Mouse (Mus musculus): Measurements from ENCODE around the gene Ephb4. TPM values are rescaled to one million over a fixed set of nuclear protein-coding genes. Genes with fewer than 3 reads are reported as not detected.

The Ephb4 gene
- polyA plus RNA-seq, 1 experiment from 2014 or later, result 6.1 TPM

DNA sequence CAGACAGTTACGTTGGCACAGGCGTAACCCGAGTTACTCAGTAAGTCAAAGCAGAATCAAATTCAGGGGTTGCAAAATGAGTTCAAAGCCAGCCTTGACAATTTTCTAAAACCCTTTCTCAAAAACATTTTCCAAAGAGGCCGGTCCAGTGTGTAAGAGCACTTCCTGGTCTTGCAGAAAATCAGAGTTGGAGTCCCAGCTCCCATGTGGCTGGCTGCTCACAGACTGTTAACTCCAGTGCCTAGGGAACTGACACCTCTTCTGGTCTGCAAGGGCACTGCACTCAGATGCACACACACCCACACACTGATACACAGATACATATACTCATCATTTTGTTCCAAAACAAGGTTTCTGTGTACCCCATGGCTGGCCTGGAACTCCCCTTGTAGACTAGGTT is 41.6 kb upstream of the Ephb4 start:
- Histone ChIP-seq H3K36me3 (ENCODE audit: control insufficient read depth, insufficient read depth) (no peaks in the 10 kb centered on the region), H3K4me1 (replicated peaks; ENCODE audit: control insufficient read depth, insufficient read depth, low read length) (peaks cover 29% of the 10 kb centered on the region), H3K9me3 (ENCODE audit: control insufficient read depth, low read length) (no peaks in the 10 kb centered on the region), H3K27me3 (replicated peaks; ENCODE audit: control insufficient read depth, insufficient read depth, low read length) (no peaks in the 10 kb centered on the region), H3K4me2 (ENCODE audit: low read length) (peak overlapping the region; percentile 66), H3K9ac (replicated peaks; ENCODE audit: low read depth, low read length) (peak overlapping the region; percentile 98; the same call in 1 of the 2 replicates), H3K27ac (ENCODE audit: low read length) (peak overlapping the region; percentile 95), H3K4me3 (replicated peaks; ENCODE audit: low read length) (peak overlapping the region; percentile 86)
- ATAC-seq, result no peak
- 96% methylated on average over 4 of the region's 4 CpGs for WGBS

DNA sequence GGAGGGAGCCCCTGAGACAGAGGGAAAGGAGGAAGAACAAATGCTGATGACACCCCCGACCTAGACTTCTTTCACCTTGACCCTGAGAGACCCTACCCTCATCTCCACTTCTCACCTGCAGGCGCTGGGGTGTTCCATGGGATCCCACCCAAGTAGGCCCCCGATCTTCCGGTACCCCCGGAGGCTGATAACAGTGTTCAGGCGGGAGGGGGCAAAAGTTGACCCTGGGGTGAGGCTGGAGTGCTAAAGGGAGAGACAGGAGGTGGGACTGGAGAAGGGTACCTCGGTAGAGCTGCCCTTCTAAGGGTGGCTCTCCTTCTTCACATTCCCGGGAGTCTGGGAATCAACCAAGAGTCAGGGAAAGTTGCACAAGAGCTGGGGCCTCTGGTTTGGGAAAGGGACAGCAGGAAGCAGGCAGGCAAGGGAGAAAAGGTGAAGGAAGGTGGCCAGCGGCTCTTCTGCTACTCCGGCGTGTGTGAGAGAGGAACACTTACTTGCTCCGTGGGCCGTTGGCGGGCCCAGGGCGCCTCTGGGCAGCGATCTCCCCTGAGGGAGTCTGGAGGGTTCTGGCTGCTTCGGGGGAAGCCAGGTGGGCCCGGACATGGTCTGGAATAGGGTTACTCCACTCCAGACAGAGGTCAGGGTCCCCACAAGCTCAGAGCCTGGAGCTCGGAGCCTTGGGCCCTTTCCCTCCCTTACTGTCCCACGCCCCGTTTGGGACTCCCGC is 36.3 kb upstream of the Ephb4 start:
- Histone ChIP-seq H3K27me3 (replicated peaks; ENCODE audit: control insufficient read depth, insufficient read depth, low read length) (no peaks in the 10 kb centered on the region), H3K4me1 (replicated peaks; ENCODE audit: control insufficient read depth, insufficient read depth, low read length) (peaks cover 24% of the 10 kb centered on the region), H3K4me2 (ENCODE audit: low read length) (peak overlapping the region; percentile 61), H3K36me3 (ENCODE audit: control insufficient read depth, insufficient read depth) (peaks cover under 1% of the 10 kb centered on the region; the same call in 1 of the 2 replicates), H3K4me3 (replicated peaks; ENCODE audit: low read length) (peak overlapping the region; percentile 40), H3K9ac (replicated peaks; ENCODE audit: low read depth, low read length) (peak overlapping the region; percentile 61), H3K27ac (ENCODE audit: low read length) (no peak overlapping the region), H3K9me3 (ENCODE audit: control insufficient read depth, low read length) (no peaks in the 10 kb centered on the region)
- peak; percentile 45 for ATAC-seq
- 2% methylated on average over 22 of the region's 22 CpGs for WGBS

DNA sequence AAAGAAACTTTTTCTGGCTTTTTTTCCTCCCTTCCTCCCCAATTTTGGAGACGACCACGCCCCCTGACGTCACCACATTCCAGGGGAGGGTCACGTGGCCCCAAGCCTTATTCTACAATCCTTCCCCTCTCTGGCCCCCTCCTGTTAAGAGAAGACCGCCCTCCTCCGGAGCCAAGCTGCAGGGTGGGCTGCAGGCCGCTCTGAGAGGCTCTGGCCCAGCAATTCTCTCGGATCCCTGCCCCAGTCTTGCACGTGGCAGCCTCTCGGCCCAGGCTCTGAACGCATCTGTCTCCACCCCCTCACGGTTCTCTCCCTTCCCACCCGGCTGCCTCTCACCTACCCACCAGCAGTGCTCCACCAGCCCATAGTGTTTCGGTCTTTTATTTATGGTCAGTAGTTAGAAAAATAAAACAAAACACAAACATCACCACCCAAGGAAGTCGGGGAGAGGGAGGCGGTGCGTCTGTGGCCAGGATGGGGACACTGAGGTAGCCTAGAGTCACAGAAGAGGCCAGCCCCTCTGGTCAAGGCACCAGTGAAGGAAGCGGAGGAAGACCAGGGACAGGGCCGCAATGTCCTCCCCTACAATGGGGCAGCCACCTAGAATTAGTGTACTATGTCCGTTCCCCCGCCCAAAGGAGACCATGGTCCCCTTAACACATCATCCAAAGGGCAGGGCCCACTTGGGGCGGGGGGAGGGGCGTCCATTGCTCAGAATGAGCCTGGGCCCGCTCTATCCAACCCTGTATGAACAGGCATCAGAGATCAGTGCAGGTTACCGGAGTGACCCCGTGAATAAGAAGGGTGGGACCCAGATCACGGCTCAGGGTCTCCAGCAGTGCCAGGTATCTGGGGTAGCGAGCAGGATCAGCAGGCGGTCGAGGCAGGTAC is 35.5 kb upstream of the Ephb4 start, which contains the start of gene Trip6:
Gene Trip6 (minus strand): TSS at position 212 of the 891 bp plus-strand sequence.
- H3K27ac ChIP-seq (ENCODE audit: low read length), result peak within 1 kb of the TSS; percentile 51; the same call in 1 of the 2 replicates
- H3K9me3 ChIP-seq (ENCODE audit: control insufficient read depth, low read length), result no peaks in the 10 kb centered on the region
- no peaks in the 10 kb centered on the region for H3K27me3 ChIP-seq (replicated peaks; ENCODE audit: control insufficient read depth, insufficient read depth, low read length)
- peak; percentile 90 for ATAC-seq
- 15% methylated on average over 30 of the region's 30 CpGs for WGBS
- peak within 1 kb of the TSS; percentile 40 for H3K4me3 ChIP-seq (replicated peaks; ENCODE audit: low read length)
- H3K36me3 ChIP-seq (ENCODE audit: control insufficient read depth, insufficient read depth), result peaks cover 2% of the 10 kb centered on the region; the same call in 1 of the 2 replicates
- peak within 1 kb of the TSS; percentile 61 for H3K4me2 ChIP-seq (ENCODE audit: low read length)
- H3K9ac ChIP-seq (replicated peaks; ENCODE audit: low read depth, low read length), result peak within 1 kb of the TSS; percentile 61
- H3K4me1 ChIP-seq (replicated peaks; ENCODE audit: control insufficient read depth, insufficient read depth, low read length), result peaks cover 24% of the 10 kb centered on the region

DNA sequence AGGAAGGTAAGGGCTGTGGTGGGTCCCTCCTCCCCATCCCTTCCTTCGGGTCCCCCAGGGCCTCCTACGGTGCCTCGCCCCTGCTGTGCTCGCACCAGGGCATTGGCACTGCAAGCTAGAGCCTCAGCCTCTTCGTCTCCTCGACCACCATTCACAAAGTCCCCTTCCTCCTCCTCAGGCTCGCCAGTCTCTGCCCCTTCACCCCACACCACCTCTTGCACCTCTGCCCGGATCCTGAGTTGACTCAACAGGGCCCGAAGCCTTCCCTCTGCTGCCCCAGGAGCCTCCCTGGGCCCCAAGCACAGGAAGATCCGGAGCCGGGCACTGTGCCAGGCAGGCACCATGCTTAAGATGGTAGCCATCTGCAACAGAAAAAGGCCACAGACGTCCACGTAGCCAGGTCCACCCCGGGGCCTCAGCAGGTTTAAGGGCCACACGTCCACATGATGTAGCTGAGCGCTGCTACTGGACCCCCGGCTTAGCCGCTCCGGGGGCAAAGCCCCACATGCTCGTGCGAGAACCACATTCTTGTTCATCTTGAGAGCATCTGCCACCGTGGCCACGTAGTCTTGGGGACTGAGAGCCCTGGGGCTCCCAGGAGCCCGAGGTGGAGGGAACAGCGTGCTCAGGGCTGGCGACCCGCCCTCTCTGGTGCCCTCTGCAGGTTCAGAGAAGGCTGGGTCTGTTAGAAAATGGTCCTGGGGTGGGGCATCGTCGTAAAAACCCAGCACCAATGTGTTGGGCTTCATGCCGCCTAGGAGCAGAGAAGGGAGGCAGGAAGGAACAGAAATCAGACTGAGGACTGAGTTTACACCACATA is 34.6 kb upstream of the Ephb4 start:
- WGBS, result 37% methylated on average over 27 of the region's 30 CpGs
- Histone ChIP-seq H3K27ac (ENCODE audit: low read length) (no peak overlapping the region), H3K4me2 (ENCODE audit: low read length) (no peak overlapping the region), H3K4me3 (replicated peaks; ENCODE audit: low read length) (no peak overlapping the region), H3K27me3 (replicated peaks; ENCODE audit: control insufficient read depth, insufficient read depth, low read length) (no peaks in the 10 kb centered on the region), H3K9me3 (ENCODE audit: control insufficient read depth, low read length) (no peaks in the 10 kb centered on the region), H3K4me1 (replicated peaks; ENCODE audit: control insufficient read depth, insufficient read depth, low read length) (peaks cover 24% of the 10 kb centered on the region), H3K36me3 (ENCODE audit: control insufficient read depth, insufficient read depth) (peaks cover 2% of the 10 kb centered on the region; the same call in 1 of the 2 replicates), H3K9ac (replicated peaks; ENCODE audit: low read depth, low read length) (0 out of 2 replicates have a peak overlapping the region, but pooled peaks have one; percentile 16)
- ATAC-seq, result no peak

DNA sequence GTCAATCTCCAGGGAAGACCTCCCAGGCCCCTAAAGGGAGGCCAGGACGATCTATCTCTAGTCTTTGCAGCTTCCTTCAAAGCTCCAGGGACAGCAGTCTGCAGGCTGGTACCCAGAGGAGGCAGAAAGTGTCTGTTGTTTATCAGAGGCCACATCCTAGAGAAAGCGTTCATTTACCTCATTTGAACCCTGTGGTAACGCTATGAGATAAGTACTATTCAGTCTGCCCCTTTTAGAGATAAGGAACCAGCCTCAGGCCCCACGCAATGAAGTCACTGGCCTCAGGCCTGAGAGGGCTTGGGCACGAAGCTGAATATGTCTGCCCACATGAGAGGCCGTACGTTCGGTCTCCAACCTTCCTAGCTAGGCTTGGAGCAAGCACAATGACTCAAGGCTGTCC is 32.5 kb upstream of the Ephb4 start:
- Histone ChIP-seq H3K27ac (ENCODE audit: low read length) (no peak overlapping the region), H3K9ac (replicated peaks; ENCODE audit: low read depth, low read length) (no peak overlapping the region), H3K4me3 (replicated peaks; ENCODE audit: low read length) (no peak overlapping the region), H3K27me3 (replicated peaks; ENCODE audit: control insufficient read depth, insufficient read depth, low read length) (no peaks in the 10 kb centered on the region), H3K9me3 (ENCODE audit: control insufficient read depth, low read length) (no peaks in the 10 kb centered on the region), H3K4me1 (replicated peaks; ENCODE audit: control insufficient read depth, insufficient read depth, low read length) (peaks cover 24% of the 10 kb centered on the region), H3K4me2 (ENCODE audit: low read length) (no peak overlapping the region), H3K36me3 (ENCODE audit: control insufficient read depth, insufficient read depth) (peaks cover 2% of the 10 kb centered on the region; the same call in 1 of the 2 replicates)
- WGBS, result 87% methylated on average over 8 of the region's 8 CpGs
- no peak for ATAC-seq

DNA sequence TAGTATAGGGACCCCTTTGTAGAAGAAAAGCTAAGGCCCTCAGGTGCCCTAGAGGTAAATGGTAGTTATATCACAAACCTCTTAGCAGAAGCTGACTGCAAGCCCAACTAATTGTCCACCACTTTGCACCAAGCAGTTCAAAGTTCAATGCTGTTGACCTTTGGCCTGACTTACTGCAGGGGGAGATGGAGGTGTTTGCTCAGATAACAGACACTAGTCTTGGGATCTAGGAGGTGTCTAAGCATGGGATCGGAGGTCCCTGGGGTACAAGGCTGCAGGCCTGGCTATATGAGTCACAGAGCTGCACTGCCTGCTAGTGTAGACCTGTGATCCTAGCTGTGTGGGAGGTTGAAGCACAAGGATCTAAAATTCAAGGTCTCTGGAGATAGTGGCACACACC is 31.3 kb upstream of the Ephb4 start:
- WGBS, result 92% methylated on average over 1 of the region's 1 CpGs
- H3K4me2 ChIP-seq (ENCODE audit: low read length), result no peak overlapping the region
- H3K4me1 ChIP-seq (replicated peaks; ENCODE audit: control insufficient read depth, insufficient read depth, low read length), result peaks cover 20% of the 10 kb centered on the region
- ATAC-seq, result no peak
- no peak overlapping the region for H3K9ac ChIP-seq (replicated peaks; ENCODE audit: low read depth, low read length)
- H3K27me3 ChIP-seq (replicated peaks; ENCODE audit: control insufficient read depth, insufficient read depth, low read length), result no peaks in the 10 kb centered on the region
- no peaks in the 10 kb centered on the region for H3K9me3 ChIP-seq (ENCODE audit: control insufficient read depth, low read length)
- H3K27ac ChIP-seq (ENCODE audit: low read length), result no peak overlapping the region
- peaks cover 2% of the 10 kb centered on the region; the same call in 1 of the 2 replicates for H3K36me3 ChIP-seq (ENCODE audit: control insufficient read depth, insufficient read depth)
- no peak overlapping the region for H3K4me3 ChIP-seq (replicated peaks; ENCODE audit: low read length)

DNA sequence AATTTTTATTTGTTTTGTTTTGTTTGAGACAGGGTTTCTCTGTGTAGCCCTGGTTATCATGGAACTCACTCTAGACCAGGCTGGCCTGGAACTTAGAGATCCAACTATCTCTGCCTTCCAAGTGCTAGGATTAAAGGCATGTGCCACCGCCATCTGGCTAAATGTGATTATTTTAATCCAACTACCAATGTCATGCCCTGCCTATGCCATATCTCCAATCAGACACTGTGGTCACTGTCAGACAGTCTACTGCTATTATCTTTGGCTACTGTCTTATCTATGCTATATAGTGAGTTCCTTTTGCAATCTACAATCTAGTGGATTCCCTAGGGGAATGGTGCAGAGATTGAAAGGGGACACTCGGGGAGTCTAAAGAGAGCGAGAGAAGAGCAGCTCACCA is 28.9 kb upstream of the Ephb4 start:
- Histone ChIP-seq H3K9me3 (ENCODE audit: control insufficient read depth, low read length) (no peaks in the 10 kb centered on the region), H3K27ac (ENCODE audit: low read length) (no peak overlapping the region), H3K4me1 (replicated peaks; ENCODE audit: control insufficient read depth, insufficient read depth, low read length) (no peaks in the 10 kb centered on the region), H3K27me3 (replicated peaks; ENCODE audit: control insufficient read depth, insufficient read depth, low read length) (no peaks in the 10 kb centered on the region), H3K9ac (replicated peaks; ENCODE audit: low read depth, low read length) (no peak overlapping the region), H3K4me3 (replicated peaks; ENCODE audit: low read length) (no peak overlapping the region), H3K4me2 (ENCODE audit: low read length) (no peak overlapping the region), H3K36me3 (ENCODE audit: control insufficient read depth, insufficient read depth) (peaks cover 2% of the 10 kb centered on the region; the same call in 1 of the 2 replicates)
- WGBS, result 100% methylated on average over 3 of the region's 3 CpGs
- no peak for ATAC-seq

DNA sequence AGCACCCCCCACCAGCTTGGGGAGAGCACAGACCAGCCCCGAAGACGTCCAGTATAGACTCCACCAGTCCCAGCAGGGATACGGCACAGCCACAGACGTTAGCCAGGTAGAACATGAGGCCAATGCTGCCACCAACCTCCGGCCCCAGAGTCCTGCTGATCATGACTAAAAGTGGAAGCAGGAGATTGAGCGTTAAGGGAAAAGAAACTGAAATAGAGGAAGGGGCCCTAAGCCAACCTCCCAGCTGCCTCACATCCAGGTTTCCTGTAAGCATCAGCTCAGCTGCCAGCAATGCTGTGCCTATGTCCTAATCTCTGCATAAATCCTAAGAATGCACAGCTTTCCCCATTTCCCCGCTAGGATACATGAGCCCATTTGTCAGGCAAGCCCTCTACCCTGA is 19.0 kb upstream of the Ephb4 start:
- 90% methylated on average over 7 of the region's 7 CpGs for WGBS
- Histone ChIP-seq H3K36me3 (ENCODE audit: control insufficient read depth, insufficient read depth) (no peaks in the 10 kb centered on the region), H3K4me2 (ENCODE audit: low read length) (no peak overlapping the region), H3K9me3 (ENCODE audit: control insufficient read depth, low read length) (no peaks in the 10 kb centered on the region), H3K27me3 (replicated peaks; ENCODE audit: control insufficient read depth, insufficient read depth, low read length) (no peaks in the 10 kb centered on the region), H3K4me3 (replicated peaks; ENCODE audit: low read length) (no peak overlapping the region), H3K4me1 (replicated peaks; ENCODE audit: control insufficient read depth, insufficient read depth, low read length) (peaks cover 10% of the 10 kb centered on the region), H3K9ac (replicated peaks; ENCODE audit: low read depth, low read length) (no peak overlapping the region), H3K27ac (ENCODE audit: low read length) (no peak overlapping the region)
- ATAC-seq, result no peak
